Mouse (Mus musculus): ENCODE results near the gene Tcp11. TPM values are rescaled to one million over a fixed set of nuclear protein-coding genes. Genes with fewer than 3 reads are reported as not detected.
A peak's percentile ranks its signal among the peaks of the same experiment; 100 is the strongest.

Gene Tcp11
- polyA plus RNA-seq, 1 experiment from 2014 or later: 1.6 TPM

- H3K4me3 ChIP-seq (replicated peaks): no peak overlapping the region
- no peak overlapping the region for H3K4me2 ChIP-seq
- peaks cover 50% of the 10 kb centered on the region for H3K36me3 ChIP-seq (replicated peaks)
- H3K9ac ChIP-seq: no peak overlapping the region
- WGBS: 89% methylated on average over 11 of the region's 11 CpGs
- no peaks in the 10 kb centered on the region for H3K9me3 ChIP-seq
- no peak for ATAC-seq (ENCODE audit: low FRiP score)
- no peaks in the 10 kb centered on the region for H3K27me3 ChIP-seq
- peak overlapping the region; percentile 46; the same call in 1 of the 2 replicates for H3K27ac ChIP-seq
- H3K4me1 ChIP-seq: peaks cover 4% of the 10 kb centered on the region; the same call in 1 of the 2 replicates
Observed at GRCm38 (mm10) chr17:28060681-28061080, 19.8 kb downstream of the Tcp11 start.

GRCm38 (mm10) chr17:28058346-28058745 is 22.1 kb downstream of the Tcp11 start:
- no peak for ATAC-seq (ENCODE audit: low FRiP score)
- Histone ChIP-seq H3K4me3 (replicated peaks) (no peak overlapping the region), H3K27ac (no peak overlapping the region), H3K36me3 (replicated peaks) (peaks cover 67% of the 10 kb centered on the region), H3K27me3 (no peaks in the 10 kb centered on the region), H3K9me3 (no peaks in the 10 kb centered on the region), H3K9ac (no peak overlapping the region), H3K4me1 (peaks cover 3% of the 10 kb centered on the region; the same call in 1 of the 2 replicates), H3K4me2 (no peak overlapping the region)
- 90% methylated on average over 13 of the region's 13 CpGs for WGBS

GRCm38 (mm10) chr17:28052293-28052863 is 28.1 kb downstream of the Tcp11 start:
- Histone ChIP-seq H3K36me3 (replicated peaks) (peaks cover 71% of the 10 kb centered on the region), H3K27ac (no peak overlapping the region)
- 85% methylated on average over 21 of the region's 21 CpGs for WGBS

GRCm38 (mm10) chr17:28050210-28050609 is 30.2 kb downstream of the Tcp11 start:
- Histone ChIP-seq H3K4me3 (replicated peaks) (no peak overlapping the region), H3K9ac (no peak overlapping the region), H3K9me3 (no peaks in the 10 kb centered on the region), H3K4me2 (no peak overlapping the region), H3K36me3 (replicated peaks) (peaks cover 63% of the 10 kb centered on the region), H3K27me3 (no peaks in the 10 kb centered on the region), H3K4me1 (no peaks in the 10 kb centered on the region), H3K27ac (no peak overlapping the region)
- 93% methylated on average over 8 of the region's 8 CpGs for WGBS
- no peak for ATAC-seq (ENCODE audit: low FRiP score)

More at GRCm38 (mm10) chr17:28052293-28052863, 28.1 kb downstream of the Tcp11 start:
- no peaks in the 10 kb centered on the region for H3K9me3 ChIP-seq
- no peaks in the 10 kb centered on the region for H3K4me1 ChIP-seq
- H3K4me3 ChIP-seq (replicated peaks): no peak overlapping the region
- H3K27me3 ChIP-seq: no peaks in the 10 kb centered on the region
- no peak for ATAC-seq (ENCODE audit: low FRiP score)
- H3K4me2 ChIP-seq: no peak overlapping the region
- H3K9ac ChIP-seq: no peak overlapping the region

- Histone ChIP-seq H3K4me1 (peaks cover 3% of the 10 kb centered on the region), H3K27me3 (no peaks in the 10 kb centered on the region), H3K36me3 (replicated peaks) (peaks cover 50% of the 10 kb centered on the region), H3K27ac (peak overlapping the region; percentile 8; the same call in 1 of the 2 replicates), H3K4me2 (no peak overlapping the region), H3K4me3 (replicated peaks) (no peak overlapping the region), H3K9me3 (no peaks in the 10 kb centered on the region), H3K9ac (no peak overlapping the region)
- 43% methylated on average over 4 of the region's 4 CpGs for WGBS
- peak; percentile 68 for ATAC-seq (ENCODE audit: low FRiP score)
Observed at GRCm38 (mm10) chr17:28048425-28048824, 32.0 kb downstream of the Tcp11 start.

GRCm38 (mm10) chr17:28047520-28047919 is 32.9 kb downstream of the Tcp11 start:
- peaks cover 49% of the 10 kb centered on the region for H3K36me3 ChIP-seq (replicated peaks)
- no peaks in the 10 kb centered on the region for H3K9me3 ChIP-seq
- H3K4me3 ChIP-seq (replicated peaks): no peak overlapping the region
- peaks cover 12% of the 10 kb centered on the region for H3K4me1 ChIP-seq
- no peak overlapping the region for H3K9ac ChIP-seq
- no peak overlapping the region for H3K4me2 ChIP-seq
- no peak for ATAC-seq (ENCODE audit: low FRiP score)
- H3K27ac ChIP-seq: 0 out of 2 replicates have a peak overlapping the region, but pooled peaks have one; percentile 19
- no peaks in the 10 kb centered on the region for H3K27me3 ChIP-seq
- WGBS: 83% methylated on average over 5 of the region's 5 CpGs

- Histone ChIP-seq H3K27ac (no peak overlapping the region), H3K4me1 (peaks cover 17% of the 10 kb centered on the region), H3K9me3 (no peaks in the 10 kb centered on the region), H3K27me3 (no peaks in the 10 kb centered on the region), H3K36me3 (replicated peaks) (peaks cover 47% of the 10 kb centered on the region), H3K4me3 (replicated peaks) (no peak overlapping the region), H3K9ac (no peak overlapping the region), H3K4me2 (no peak overlapping the region)
- no peak for ATAC-seq (ENCODE audit: low FRiP score)
- 93% methylated on average over 5 of the region's 5 CpGs for WGBS
Observed at GRCm38 (mm10) chr17:28047017-28047416, 33.4 kb downstream of the Tcp11 start.

- Histone ChIP-seq H3K4me3 (replicated peaks) (peak overlapping the region; percentile 34), H3K27ac (peak overlapping the region; percentile 88), H3K4me1 (peaks cover 47% of the 10 kb centered on the region), H3K27me3 (no peaks in the 10 kb centered on the region), H3K9ac (peak overlapping the region; percentile 65), H3K36me3 (replicated peaks) (peaks cover 25% of the 10 kb centered on the region), H3K4me2 (peak overlapping the region; percentile 54), H3K9me3 (no peaks in the 10 kb centered on the region)
- peak; percentile 66 for ATAC-seq (ENCODE audit: low FRiP score)
- 43% methylated on average over 23 of the region's 23 CpGs for WGBS
Observed at GRCm38 (mm10) chr17:28042299-28042771, 38.1 kb downstream of the Tcp11 start.

- Histone ChIP-seq H3K36me3 (replicated peaks) (peaks cover 16% of the 10 kb centered on the region), H3K9ac (peak overlapping the region; percentile 65), H3K9me3 (no peaks in the 10 kb centered on the region), H3K4me2 (peak overlapping the region; percentile 54), H3K27me3 (no peaks in the 10 kb centered on the region), H3K27ac (peak overlapping the region; percentile 88), H3K4me3 (replicated peaks) (peak overlapping the region; percentile 34), H3K4me1 (peaks cover 57% of the 10 kb centered on the region)
- no peak; the same call in 1 of the 2 replicates for ATAC-seq (ENCODE audit: low FRiP score)
- 57% methylated on average over 13 of the region's 13 CpGs for WGBS
Observed at GRCm38 (mm10) chr17:28041298-28041697, 39.1 kb downstream of the Tcp11 start.

GRCm38 (mm10) chr17:28040620-28041019 is 39.8 kb downstream of the Tcp11 start:
- H3K36me3 ChIP-seq (replicated peaks): peaks cover 16% of the 10 kb centered on the region
- H3K9ac ChIP-seq: peak overlapping the region; percentile 65
- H3K9me3 ChIP-seq: no peaks in the 10 kb centered on the region
- no peaks in the 10 kb centered on the region for H3K27me3 ChIP-seq
- H3K4me3 ChIP-seq (replicated peaks): peak overlapping the region; percentile 34
- H3K4me1 ChIP-seq: peaks cover 57% of the 10 kb centered on the region
- peak overlapping the region; percentile 54 for H3K4me2 ChIP-seq
- H3K27ac ChIP-seq: peak overlapping the region; percentile 88
- WGBS: 11% methylated on average over 15 of the region's 16 CpGs
- peak; percentile 81 for ATAC-seq (ENCODE audit: low FRiP score)

- ATAC-seq (ENCODE audit: low FRiP score): peak; percentile 24; the same call in 1 of the 2 replicates
- no peaks in the 10 kb centered on the region for H3K27me3 ChIP-seq
- 67% methylated on average over 14 of the region's 14 CpGs for WGBS
- H3K4me1 ChIP-seq: peaks cover 58% of the 10 kb centered on the region
- H3K9me3 ChIP-seq: no peaks in the 10 kb centered on the region
- H3K9ac ChIP-seq: no peak overlapping the region
- peak overlapping the region; percentile 87 for H3K27ac ChIP-seq
- peaks cover 9% of the 10 kb centered on the region; the same call in 1 of the 2 replicates for H3K36me3 ChIP-seq (replicated peaks)
- no peak overlapping the region for H3K4me2 ChIP-seq
- no peak overlapping the region for H3K4me3 ChIP-seq (replicated peaks)
Observed at GRCm38 (mm10) chr17:28036813-28037756, 43.4 kb downstream of the Tcp11 start.

- Histone ChIP-seq H3K4me3 (replicated peaks) (no peak overlapping the region), H3K9ac (no peak overlapping the region), H3K4me2 (no peak overlapping the region), H3K27me3 (no peaks in the 10 kb centered on the region), H3K27ac (no peak overlapping the region), H3K4me1 (peaks cover 48% of the 10 kb centered on the region), H3K9me3 (no peaks in the 10 kb centered on the region), H3K36me3 (replicated peaks) (peaks cover 9% of the 10 kb centered on the region; the same call in 1 of the 2 replicates)
- 67% methylated on average over 8 of the region's 8 CpGs for WGBS
- no peak for ATAC-seq (ENCODE audit: low FRiP score)
Observed at GRCm38 (mm10) chr17:28034986-28035385, 45.5 kb downstream of the Tcp11 start.

Data from forebrain, embryonic 12.5 days (tissue).